Mouse (Mus musculus) C2C12 (cell line): ENCODE measurements around the gene Flii. TPM values are rescaled to one million over a fixed set of nuclear protein-coding genes. Genes with fewer than 3 reads are reported as not detected.
A peak's percentile ranks its signal among the peaks of the same experiment; 100 is the strongest.

Experiments
- H3K27me3 ChIP-seq: one replicate; pipeline ENCODE4 v1.6.1; 2011; ENCODE audit not compliant: control insufficient read depth, insufficient read depth, insufficient read length
- H3K36me3 ChIP-seq: one replicate; pipeline ENCODE4 v1.6.1; 2011; ENCODE audit not compliant: control insufficient read depth, insufficient read depth
- H3K4me3 ChIP-seq: one replicate; pipeline ENCODE4 v1.5.1; 2011; ENCODE audit warnings: mild to moderate bottlenecking, control low read depth; ENCODE audit not compliant: poor library complexity, insufficient read depth, severe bottlenecking
- H3K79me2 ChIP-seq: one replicate; pipeline ENCODE4 v1.6.1; 2011; ENCODE audit not compliant: control insufficient read depth, insufficient read depth
- H3K79me3 ChIP-seq: one replicate; pipeline ENCODE4 v1.6.1; 2011; ENCODE audit warnings: low read depth, control low read depth
- H3ac ChIP-seq: one replicate; pipeline ENCODE3; 2011; ENCODE audit warnings: low read depth; ENCODE audit not compliant: control insufficient read depth, insufficient read length
- CEBPB ChIP-seq: IDR thresholded peaks from one replicate; pipeline ENCODE4 v1.6.1; 2011; ENCODE audit warnings: low read depth, mild to moderate bottlenecking, control low read depth, moderate library complexity
- CTCF ChIP-seq: IDR thresholded peaks from one replicate; pipeline ENCODE4 v1.5.1; 2011; ENCODE audit not compliant: control insufficient read depth, insufficient read depth, insufficient read length
- FOSL1 ChIP-seq: IDR thresholded peaks from one replicate; pipeline ENCODE4 v1.8.0; 2011; ENCODE audit warnings: mild to moderate bottlenecking, low read length; ENCODE audit not compliant: poor library complexity, insufficient read depth, severe bottlenecking
- MAX ChIP-seq: IDR thresholded peaks from one replicate; pipeline ENCODE4 v1.6.1; 2011; ENCODE audit warnings: mild to moderate bottlenecking, control low read depth
- MYOD1 ChIP-seq: IDR thresholded peaks from one replicate; pipeline ENCODE4 v1.6.1; 2011; ENCODE audit warnings: low read depth; ENCODE audit not compliant: control insufficient read depth, insufficient read length
- MYOG ChIP-seq: IDR thresholded peaks from one replicate; pipeline ENCODE4 v1.6.1; 2011; ENCODE audit not compliant: control insufficient read depth, insufficient read length; ENCODE audit errors: extremely low read depth
- USF1 ChIP-seq: IDR thresholded peaks from one replicate; pipeline ENCODE4 v1.6.1; 2011; ENCODE audit warnings: low read depth, mild to moderate bottlenecking, control low read depth, moderate library complexity
- long read RNA-seq, 2 experiments: library from polyadenylated mRNA; unstranded; transcript quantifications; one replicate each; pipeline ENCODE4 v2.0.0; 2019 to 2020
- polyA plus RNA-seq: library from polyadenylated mRNA; unstranded; fragments of >200 nt; fragmentation: generic; extraction: Trizol; gene quantifications from one replicate; pipeline ENCODE4 v1.2.1, GENCODE M21; 2012; ENCODE audit warnings: missing spikeins

Flii gene
- 139 TPM for polyA plus RNA-seq
- long read RNA-seq, experiment 1, full-length matches to known transcripts: 22 of 49 reads
- long read RNA-seq, experiment 1, partial matches to known transcripts: 20 of 49 reads
- long read RNA-seq, experiment 1, other reads (novel, unspliced or antisense): 7 of 49 reads
- long read RNA-seq, experiment 2, full-length matches to known transcripts: 595 of 870 reads
- long read RNA-seq, experiment 2, partial matches to known transcripts: 77 of 870 reads
- long read RNA-seq, experiment 2, other reads (novel, unspliced or antisense): 198 of 870 reads

GRCm38 (mm10) chr11:60726601-60727391, at the start of gene Flii:
Gene Flii (minus strand): TSS chr11:60727263.
- peaks cover 17% of the 10 kb centered on the region for H3K36me3 ChIP-seq

GRCm38 (mm10) chr11:60776107-60776828, 49.2 kb upstream of the Flii start:
- peaks cover 29% of the 10 kb centered on the region for H3K36me3 ChIP-seq
- H3K27me3 ChIP-seq: no peaks in the 10 kb centered on the region
- peak overlapping the region; percentile 99 for H3K4me3 ChIP-seq
- H3ac ChIP-seq: peak overlapping the region; percentile 73
- peaks cover 71% of the 10 kb centered on the region for H3K79me3 ChIP-seq
- TF ChIP-seq MYOG (no peak), CTCF (no peak), USF1 (no peak), MAX (no peak), MYOD1 (no peak), FOSL1 (no peak), CEBPB (no peak)
- H3K79me2 ChIP-seq: peaks cover 94% of the 10 kb centered on the region

More at GRCm38 (mm10) chr11:60726601-60727391, at the start of gene Flii:
- TF ChIP-seq CTCF: peak; percentile 61
- no peak for TF ChIP-seq FOSL1
- H3K79me2 ChIP-seq: peaks cover 26% of the 10 kb centered on the region
- no peaks in the 10 kb centered on the region for H3K27me3 ChIP-seq
- H3K4me3 ChIP-seq: peak within 1 kb of the TSS; percentile 57
- H3ac ChIP-seq: peak within 1 kb of the TSS; percentile 79
- H3K79me3 ChIP-seq: peaks cover 15% of the 10 kb centered on the region

GRCm38 (mm10) chr11:60775578-60775977, 48.5 kb upstream of the Flii start:
- no peaks in the 10 kb centered on the region for H3K27me3 ChIP-seq
- peak overlapping the region; percentile 99 for H3K4me3 ChIP-seq
- peaks cover 66% of the 10 kb centered on the region for H3K79me3 ChIP-seq
- no peak for TF ChIP-seq MYOD1
- TF ChIP-seq MAX: no peak
- no peak for TF ChIP-seq FOSL1
- no peak for TF ChIP-seq MYOG
- H3K36me3 ChIP-seq: peaks cover 22% of the 10 kb centered on the region
- peaks cover 94% of the 10 kb centered on the region for H3K79me2 ChIP-seq
- no peak overlapping the region for H3ac ChIP-seq

GRCm38 (mm10) chr11:60774841-60775240, 47.8 kb upstream of the Flii start:
- Histone ChIP-seq H3K79me3 (peaks cover 61% of the 10 kb centered on the region), H3K79me2 (peaks cover 94% of the 10 kb centered on the region), H3ac (no peak overlapping the region), H3K36me3 (peaks cover 14% of the 10 kb centered on the region), H3K4me3 (no peak overlapping the region), H3K27me3 (no peaks in the 10 kb centered on the region)
- no peak for TF ChIP-seq CTCF
- TF ChIP-seq MAX: no peak

- Histone ChIP-seq H3K79me3 (peaks cover 55% of the 10 kb centered on the region), H3ac (no peak overlapping the region), H3K27me3 (no peaks in the 10 kb centered on the region), H3K36me3 (peaks cover 9% of the 10 kb centered on the region), H3K4me3 (no peak overlapping the region), H3K79me2 (peaks cover 90% of the 10 kb centered on the region)
- TF ChIP-seq CTCF: no peak
- no peak for TF ChIP-seq MYOG
- TF ChIP-seq MYOD1: no peak
- no peak for TF ChIP-seq FOSL1
- no peak for TF ChIP-seq CEBPB
- no peak for TF ChIP-seq USF1
- no peak for TF ChIP-seq MAX
Measured at GRCm38 (mm10) chr11:60774158-60774689, 47.2 kb upstream of the Flii start.
